Mouse (Mus musculus) thymus, adult 18-20 months (tissue): ENCODE results near the gene Ptprh.

Source experiments
- DNase-seq, 2 experiments: peaks; one replicate each; pipeline ENCODE4 v3.0.0; 2022; ENCODE audit warnings: mixed read lengths in 2 of 2

Gene Ptprh

DNA sequence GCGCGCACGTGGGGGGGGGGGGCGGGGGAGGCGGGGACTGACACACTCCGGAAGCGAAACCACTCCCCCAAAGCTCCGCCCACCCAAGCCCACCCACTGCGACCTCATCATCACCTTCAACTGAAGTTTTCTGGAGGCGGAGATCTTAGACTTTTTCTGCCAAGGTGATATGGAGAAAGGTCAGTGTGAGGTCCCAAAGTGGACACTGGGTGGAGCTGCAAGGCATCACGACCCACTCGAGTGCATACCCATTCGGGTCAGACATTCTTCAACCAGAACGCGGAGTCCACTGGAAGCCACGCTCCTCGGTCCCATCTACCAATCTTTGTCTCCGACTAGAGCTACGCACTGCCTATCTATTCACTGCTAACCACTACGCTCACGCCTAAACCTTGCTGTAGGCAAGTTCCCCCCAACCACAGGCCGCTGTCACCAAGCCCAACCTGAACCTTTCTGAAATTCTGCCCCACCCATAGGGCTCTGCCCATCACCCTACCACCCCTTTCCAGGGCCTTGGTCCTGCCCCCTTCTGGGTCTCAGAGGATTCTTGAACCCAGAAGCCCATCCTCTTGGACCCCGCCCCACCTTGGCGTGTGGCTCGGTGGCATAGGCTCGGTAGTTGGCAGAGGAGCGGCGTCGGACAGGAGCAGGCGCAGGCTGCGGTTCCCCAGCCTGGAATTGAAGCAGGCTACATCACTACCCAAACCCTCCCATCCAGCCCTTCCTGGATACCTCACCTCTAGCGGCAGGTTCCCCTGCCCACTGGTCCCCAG lies 82.4 kb downstream of the Ptprh start:
- no peak for DNase-seq

DNA sequence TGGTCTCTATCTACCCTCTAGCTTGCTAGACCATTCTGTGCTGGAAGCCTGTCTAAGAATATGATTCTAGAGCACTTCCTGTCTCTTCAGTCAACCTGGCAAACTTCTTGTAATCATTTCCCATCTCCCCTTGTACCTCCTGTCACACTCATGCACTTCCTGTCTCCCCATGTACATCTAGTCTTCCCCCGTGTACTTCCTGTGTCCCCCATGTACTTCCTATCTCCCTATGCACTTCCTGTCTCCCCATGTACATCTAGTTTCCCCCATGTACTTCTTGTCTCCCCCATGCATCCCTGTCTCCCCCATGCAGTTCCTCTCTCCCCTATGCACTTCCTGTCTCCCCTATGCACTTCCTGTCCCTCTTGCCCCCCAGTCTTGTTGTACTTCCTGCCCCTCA lies 85.4 kb downstream of the Ptprh start:
- DNase-seq, result no peak

DNA sequence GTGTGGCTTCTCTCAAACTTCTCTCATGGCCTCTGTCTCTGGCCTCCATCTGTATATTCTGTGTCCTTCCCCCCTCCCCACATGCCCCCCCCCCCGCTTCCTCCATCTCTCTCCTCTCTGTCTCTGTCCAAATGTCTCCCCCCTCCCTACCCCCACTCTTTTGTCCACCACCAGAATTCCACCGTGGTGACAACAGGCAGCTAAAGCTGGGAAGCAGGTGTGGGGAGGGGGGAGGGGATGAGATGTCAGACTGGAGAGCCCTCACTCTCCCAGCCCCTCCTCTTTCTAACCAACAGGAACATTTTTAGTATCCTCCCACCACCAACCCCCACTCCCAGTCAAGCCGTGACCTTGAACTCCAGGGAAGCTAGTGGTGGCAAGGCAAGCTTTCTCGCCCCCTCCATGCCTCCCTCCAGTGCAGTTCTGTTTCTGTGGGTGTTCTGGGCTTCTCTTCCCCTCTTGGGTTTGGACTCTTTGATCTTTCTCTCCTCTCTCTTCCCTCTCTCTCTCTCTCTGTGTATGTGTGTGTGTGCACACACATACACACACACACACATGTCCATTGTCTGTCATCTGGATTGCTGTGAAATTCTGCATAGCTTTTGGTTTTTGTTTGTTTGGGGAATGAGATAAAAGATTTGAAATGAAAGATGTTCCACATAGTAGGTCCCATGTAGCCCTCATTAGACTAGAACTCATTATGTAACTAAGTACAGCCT lies 87.3 kb downstream of the Ptprh start, which contains the start of gene Tnnt1:
Gene Tnnt1 (minus strand): TSS at position 51 of the 719 bp plus-strand sequence.
- no peak for DNase-seq

DNA sequence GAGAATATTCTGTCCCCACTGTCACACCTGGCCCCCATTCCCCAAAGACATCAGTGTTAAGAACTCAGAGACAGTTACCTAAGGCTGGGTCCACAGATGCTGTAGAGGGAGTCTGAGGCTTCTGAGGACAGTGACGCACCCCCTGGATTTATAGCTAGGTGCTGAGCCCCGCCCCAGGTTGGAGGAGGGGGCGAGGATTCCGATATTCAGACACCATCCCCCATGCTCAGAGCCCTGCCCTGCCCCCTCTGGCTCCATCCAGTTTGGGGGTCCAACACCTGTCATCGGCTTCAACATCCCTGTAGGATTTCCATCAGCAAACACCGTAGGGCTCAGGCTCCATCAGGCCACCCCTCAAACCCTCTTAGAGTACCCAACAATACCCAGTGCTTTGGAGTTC lies 88.0 kb downstream of the Ptprh start:
- DNase-seq, result no peak

DNA sequence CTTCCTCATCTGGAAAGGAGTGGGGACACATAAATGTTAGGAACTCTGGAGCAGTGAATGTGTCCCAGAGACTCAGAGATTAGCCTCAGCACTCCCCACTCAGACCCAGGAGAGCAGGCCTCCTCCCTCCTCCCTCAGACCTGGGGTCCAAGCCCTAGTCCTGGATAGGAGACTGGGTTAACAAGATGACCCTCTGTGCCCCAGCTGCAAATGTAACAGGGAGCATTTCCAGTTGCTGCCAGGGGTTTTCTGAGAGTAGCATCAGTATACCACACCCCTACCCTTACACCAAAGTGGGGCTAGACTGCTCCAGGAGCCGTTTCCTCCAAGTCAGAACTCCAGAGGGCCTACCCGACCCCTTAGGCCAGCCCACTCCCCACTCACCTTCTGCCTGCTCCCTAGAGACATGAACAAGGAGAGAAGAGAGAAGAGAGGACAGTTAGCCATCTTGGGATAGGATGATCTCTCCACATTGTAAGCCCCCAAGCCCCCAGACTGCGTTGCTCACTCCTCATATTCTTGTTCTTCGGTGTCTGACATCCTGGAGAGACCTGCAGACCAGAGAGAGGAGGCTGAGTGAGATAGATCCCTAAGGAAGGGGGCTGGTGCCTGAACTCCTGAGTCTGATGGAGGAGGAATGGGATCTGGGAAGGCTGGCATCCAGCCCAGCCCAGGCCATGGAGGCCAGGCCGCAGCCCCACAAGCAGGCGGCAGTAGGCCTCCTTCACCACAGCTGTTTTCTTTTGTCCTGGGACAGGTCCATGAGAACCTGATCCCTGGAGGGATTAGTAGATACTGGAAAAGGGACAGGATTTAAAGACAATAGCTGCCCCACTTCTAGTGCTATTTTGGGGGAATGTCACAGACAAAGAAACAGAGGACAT lies 89.8 kb downstream of the Ptprh start:
- DNase-seq, result no peak

DNA sequence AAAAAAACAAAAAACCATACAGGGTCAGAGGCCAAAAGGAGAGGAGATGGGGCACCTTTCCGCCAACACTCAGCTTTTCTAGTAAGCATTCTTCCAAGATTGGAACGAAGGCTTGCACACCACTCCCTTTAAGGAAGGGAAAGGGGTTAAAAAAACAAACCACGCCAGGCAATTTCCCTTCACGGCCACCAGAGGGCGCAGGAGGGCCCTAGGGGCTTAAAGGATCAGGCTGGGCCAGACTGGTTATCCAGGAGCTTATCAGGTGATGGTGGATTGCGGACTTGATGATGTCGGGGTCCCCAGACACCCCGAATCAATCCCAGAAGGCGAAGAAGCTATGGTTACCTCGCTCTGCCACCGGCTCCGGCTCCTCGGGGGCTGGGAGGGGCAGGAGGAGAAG lies 90.6 kb downstream of the Ptprh start:
- no peak for DNase-seq

DNA sequence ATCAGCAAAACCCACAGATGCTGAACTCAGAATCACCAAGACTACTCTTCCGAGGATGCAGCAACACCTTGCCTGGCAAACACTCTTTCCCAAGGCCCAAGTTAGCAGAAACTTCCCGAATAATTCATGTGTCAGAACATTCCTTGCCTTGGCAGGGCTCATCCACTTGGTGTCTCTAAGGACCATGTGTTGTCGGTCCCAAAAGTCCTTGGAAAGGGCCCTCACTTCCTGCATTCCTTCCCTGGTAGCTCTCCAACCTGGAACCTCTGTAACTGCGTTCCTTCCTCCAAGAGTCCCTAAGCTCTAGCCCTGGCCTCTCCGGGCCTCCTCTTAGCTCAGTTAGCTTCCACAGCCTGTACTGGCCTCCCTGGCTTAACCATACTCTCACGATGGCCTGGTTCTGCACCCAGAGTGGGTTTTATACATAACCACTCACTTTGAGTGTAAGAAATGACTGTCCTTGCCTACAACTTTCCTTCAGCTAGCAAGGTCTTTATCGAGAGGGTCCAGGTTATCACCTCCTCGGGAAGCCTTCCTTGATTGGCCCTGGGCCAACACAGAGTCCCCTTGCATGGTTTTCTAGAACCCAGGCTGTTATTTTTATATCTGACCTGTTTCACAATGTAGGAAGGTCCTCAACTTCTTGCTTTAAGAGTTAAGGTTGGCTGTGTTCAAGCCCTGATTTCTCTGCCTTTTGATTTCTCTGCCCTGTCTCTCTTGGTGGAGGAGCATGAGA lies 92.2 kb downstream of the Ptprh start:
- DNase-seq, result no peak

DNA sequence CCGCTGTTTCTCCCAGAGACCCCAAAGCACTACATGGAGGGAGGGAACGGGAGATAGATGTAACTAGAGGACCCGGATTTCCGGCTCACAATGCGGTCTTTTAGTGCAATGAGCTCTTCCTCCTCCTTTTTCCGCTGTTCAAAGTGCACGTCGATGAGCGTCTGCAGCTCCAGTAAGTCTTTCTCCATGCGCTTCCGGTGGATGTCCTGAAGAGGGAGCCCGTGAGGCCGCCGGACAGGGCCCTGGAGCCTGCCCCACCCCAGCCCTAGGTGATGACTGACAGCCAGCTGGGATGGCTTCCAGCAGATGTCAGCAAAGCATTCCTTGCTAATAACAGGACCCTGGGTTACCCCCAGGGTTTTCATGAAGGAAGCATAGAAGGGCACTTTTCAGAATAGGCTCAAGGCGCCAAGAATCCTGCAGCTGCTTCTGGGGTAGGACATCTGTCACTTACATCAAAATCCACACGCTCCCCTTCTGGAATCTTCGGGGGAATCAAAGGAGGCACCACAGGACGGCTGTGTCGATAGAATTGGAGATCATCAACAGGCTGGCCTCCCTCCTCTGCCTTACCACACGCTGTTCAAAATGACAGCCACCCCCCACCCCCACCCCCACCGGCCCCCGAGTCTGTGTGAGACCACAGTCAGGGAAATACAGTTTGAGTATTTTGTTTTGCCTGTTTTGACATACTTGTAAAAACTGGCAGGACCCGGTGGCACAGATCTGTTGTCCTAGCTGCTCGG lies 93.8 kb downstream of the Ptprh start:
- peak; percentile 66 to 73 for DNase-seq

DNA sequence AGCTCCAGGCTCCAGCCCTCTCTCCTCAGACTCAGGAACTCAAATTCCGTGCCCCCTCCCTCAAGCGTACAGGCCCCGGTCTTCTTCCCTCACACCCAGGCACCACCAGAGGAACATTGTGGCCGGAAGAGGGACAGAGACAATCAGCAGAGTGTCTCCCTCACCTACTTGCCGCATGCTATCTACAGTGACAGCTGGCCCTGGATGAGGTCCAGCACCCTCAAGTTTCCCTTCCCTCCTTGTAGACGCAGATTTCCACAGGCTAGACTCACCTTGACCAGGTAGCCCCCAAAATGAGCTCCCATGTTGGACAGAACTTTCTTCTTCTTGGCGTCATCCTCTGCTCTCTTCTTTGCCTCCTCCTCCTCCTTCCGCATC lies 95.1 kb downstream of the Ptprh start:
- no peak for DNase-seq

DNA sequence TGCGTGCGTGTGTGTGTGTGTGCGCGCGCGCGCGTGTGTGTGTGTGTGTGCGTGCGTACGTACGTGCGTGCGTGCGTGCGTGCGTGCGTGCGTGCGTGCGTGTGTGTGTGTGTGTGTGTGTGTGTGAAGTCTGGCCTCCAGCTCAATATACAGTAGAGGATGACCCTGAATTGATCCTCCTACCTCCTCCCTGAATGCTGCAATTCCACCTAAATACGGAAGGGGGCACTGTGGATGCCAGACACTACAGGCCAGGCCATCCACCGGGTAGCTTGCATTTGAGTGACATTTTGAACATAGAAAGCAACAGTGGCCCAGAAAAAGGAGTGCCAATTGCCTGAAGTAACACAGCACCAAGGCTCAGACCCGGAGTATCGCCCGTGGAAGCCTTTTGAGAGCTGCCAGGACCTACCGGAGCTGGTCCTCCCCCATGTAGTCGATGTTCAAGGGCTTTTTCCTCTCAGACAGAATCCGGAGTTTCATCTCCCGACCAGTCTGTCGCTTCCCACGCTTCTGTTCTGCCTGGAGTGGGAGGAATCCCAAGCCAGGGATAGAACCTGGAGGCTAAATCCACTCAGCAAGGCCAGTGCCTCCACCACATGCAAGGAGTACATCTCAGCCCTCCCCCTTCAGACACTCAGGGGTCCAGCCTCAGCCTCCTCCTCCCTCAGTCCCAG lies 95.6 kb downstream of the Ptprh start:
- DNase-seq, result no peak

DNA sequence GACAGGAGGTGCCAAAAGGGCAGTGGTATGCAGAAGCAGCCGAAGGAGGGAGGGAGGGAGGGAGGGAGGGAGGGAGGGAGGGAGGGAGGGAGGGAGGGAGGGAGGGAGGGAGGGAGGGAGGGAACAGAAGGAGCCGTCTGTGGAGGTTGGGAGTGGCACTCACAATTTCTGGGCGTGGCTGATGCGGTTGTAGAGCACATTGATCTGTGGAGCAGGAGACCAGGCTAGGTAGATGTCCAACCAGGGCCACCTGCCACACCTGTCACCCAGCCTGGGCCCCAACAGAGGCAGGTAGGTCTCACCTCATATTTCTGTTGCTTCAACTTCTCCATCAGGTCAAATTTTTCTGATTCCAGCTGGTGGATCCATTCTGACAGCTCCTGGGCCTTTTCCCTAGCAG lies 96.6 kb downstream of the Ptprh start:
- no peak for DNase-seq

DNA sequence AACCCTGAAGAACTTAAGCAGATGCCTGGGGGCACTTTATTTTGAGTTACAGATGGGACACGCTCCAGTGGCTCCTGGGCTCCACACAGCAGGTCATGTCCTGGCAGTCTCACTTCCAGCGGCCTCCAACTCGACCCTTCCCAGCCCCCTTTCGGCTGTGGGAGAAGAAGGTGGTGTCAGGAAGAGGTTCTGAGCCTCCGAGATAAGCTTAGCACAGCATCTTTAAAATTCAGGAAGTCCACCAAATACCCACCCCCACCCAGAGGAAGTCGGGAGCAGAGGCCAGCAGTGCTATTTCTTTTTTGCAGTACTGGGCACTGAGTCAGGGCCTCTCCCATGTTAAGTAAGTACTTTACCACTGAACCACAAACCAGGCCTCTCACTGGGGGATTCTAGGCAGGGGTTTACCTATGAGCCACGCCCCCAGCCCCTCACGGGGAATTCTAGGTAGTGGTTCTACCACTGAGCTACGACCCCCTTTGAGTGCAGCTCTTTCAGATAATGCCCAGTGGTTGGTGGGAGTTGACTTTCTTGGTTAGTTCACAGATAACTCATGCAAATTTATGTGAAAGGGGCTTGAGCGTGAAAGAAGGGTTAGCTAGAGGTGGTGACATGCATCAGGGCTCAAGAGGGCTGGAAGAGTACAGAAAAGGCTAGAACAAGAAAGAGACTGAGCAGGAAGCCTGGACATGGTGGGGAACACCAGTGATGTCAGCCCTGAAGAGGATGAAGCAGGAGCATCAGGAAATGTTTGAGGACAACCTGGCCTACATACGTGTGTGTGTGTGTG lies 99.0 kb downstream of the Ptprh start:
- no peak for DNase-seq

DNA sequence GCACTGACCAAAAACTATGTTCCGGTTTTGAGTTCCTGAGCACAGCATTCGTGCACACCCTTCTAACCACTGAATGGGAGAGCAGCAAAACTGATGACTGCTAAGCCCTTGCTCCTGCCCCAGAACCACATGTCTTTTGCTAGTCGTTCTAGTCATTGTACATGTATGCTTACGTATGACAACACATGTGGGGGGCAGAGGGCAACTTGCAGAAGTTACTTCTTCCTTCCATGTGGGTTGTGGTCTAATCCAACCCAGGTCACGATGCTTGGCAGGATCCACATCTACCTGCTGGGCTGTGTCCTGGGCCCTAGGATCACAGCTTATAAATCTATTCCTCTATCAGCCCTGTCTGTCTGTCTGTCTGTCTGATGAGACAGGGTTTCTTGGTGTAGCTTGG lies 100.0 kb downstream of the Ptprh start:
- no peak for DNase-seq

DNA sequence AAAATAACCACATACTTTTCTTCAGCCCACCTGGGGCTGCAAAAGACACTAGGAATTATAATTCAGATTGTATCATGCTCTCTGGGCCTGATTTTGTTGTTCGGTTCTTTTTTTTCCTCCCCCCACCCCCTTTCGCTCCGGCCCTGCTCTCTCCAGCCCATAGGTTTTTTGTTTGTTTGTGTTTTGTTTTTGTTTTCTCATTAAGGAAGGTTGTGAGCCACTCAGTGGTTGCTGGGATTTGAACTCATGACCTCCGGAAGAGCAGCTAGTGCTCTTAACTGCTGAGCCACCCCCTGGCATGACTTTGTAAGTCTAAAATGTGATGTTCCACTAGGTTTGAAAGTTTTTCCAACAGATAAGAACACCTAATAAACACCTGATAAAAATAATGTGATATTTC lies 100.7 kb downstream of the Ptprh start:
- no peak for DNase-seq

DNA sequence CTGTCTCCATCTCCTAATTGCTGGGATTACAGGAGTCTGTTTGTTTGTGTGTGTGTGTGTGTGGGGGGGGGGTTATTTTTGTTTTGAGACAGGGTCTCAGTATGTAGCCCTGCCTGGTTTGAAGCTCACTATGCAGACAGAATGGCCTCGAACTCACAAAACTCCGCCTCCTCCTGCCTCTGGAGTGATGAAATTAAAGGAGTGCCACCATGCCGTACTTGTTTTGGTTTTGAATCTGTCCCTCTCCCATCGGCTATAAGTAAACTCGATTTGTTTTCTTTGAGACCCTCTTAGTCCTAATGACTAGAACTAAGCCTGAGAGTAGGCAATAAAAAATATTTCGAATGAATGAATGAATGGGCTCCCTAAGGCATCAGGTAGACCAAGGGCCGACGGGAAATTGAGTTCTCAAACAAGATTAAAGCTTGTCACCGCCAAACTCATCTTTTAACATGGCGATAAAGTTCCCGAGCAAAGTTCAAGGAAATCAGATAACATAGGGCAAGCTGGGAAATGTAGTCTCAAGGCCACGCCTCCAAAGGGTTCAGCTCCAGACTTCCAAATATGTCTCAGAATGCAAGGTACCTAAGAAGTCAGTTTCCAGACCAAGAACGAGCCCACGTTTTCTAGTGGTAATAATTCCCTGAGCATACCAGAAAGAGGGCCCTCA lies 101.3 kb downstream of the Ptprh start:
- DNase-seq, result no peak

DNA sequence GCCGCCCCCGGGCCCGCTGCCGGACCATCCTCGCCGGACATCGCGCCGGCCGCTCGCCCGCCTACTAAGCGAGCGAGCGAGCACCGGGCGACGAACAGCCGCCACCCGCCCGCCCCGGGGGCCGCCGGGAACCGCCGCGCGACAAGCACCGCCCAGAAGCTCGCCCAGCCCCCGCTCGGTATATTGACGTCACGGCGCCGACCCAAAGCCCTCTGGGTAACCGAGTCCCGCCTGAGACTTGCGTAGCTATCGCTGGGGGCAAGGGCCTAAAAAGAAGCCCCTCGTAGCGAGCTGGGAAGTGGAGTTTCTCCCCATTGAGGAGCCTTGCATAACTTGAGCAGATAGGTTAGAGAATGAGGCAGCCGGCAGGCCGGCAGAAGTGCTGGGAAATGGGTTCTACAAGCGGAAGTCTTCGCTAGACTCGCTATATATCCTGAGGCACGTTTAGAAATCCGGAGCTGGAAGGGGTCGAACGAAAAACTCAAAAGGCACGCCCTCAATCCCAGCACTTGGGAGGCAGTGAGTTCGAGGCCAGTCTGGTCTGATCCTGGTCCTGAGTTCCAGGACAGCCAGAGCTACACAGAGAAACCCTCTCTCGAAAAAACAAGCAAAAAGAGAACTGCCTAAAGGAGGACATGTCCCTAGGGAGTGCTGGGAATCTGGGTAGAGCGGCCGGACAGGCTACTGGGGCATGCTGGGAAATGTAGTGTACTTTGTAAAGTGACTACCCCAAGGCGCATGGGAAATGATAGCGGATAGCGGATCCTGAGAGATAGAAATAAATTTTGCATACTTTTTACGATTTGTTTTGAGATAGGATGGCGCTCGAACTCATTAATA lies 102.1 kb downstream of the Ptprh start, which contains the start of gene Ppp1r12c:
Gene Ppp1r12c (minus strand): TSS at position 123 of the 840 bp plus-strand sequence.
- DNase-seq, result peak; percentile 90 to 91

DNA sequence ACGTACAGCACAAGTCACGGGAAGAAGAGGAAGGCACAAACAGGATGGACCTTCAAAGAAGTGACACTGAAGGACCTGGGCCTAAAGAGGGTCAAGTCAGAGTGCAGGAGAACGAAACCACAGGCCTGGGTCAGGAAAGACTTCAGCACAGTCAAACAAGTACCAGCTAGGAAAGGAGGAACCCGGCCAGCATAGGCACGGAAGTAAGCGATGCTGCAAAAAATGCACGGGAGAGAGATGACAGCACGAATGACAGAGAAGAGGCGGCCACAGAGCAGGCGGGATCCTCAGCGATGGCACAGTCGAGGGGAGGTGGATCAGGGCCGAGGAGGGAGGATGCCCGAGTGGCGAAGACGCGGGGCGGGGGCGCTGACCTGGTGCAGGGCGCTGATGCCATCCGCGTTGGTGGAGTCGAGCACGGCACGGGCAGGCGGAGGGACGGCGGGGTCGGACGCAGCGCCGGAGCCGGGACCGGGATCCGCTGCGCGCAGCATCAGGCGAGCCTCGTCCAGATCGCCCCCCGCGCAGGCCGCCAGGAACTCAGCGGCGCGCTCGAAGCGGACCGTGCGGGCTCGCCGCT lies 102.9 kb downstream of the Ptprh start:
- DNase-seq, result peak; percentile 49 to 52

DNA sequence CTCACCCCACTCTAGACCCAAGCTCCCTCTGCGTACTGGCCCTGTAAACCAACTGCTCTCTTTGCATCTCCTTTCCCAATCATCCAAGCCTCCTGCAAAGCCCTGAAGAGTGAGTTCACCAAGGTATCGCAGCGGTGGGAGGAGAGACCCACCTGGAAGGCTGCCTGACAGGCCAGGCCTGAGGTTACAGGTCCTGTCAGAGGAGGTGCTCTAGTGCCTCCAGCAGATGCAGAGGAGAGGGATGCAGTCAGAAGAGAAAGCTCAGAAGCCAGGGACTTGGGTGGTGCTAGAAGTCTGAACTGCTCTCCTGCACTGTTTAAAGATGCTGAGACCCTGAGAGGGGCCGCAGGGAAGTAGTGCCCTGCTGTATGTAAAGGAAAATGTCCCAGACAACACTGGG lies 104.8 kb downstream of the Ptprh start:
- DNase-seq, result no peak
